Mouse (Mus musculus) monocyte, adult 2 months (primary cell): ENCODE data around the gene H1fnt.

Source experiments
- DNase-seq, 2 experiments: peaks; one replicate each; pipeline ENCODE4 v3.0.0; 2022; ENCODE audit warnings: low spot score in 2 of 2, low read depth in 1 of 2

Gene H1fnt

DNA sequence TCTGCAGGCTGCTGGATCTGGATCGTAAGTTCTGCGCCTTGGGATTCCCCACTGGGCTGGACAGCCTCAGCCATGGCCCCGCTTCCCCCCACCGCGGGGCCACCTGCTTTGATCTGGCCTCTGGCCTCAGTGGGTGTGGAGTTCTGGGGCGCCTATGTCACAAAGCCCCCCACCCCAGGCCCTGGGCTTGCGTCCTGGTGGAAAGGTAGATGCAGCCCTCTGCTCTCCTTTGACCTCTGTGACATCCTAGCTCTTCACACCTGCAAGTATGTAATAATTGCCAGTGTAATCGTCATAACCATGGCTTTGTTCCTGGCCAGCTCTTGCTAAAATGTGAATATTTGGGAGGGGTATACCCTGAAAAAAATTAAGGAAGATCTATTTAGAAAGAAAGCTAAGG is at the start of gene H1fnt:
H1fnt (minus strand) TSS at position 101 of the 400 bp plus-strand sequence.
- DNase-seq: no peak

GRCm38 (mm10) chr15:98295628-98296551 is 38.8 kb upstream of the H1fnt start, which contains the start of gene Zfp641:
Zfp641 (minus strand) TSS chr15:98296161.
- no peak for DNase-seq

DNA sequence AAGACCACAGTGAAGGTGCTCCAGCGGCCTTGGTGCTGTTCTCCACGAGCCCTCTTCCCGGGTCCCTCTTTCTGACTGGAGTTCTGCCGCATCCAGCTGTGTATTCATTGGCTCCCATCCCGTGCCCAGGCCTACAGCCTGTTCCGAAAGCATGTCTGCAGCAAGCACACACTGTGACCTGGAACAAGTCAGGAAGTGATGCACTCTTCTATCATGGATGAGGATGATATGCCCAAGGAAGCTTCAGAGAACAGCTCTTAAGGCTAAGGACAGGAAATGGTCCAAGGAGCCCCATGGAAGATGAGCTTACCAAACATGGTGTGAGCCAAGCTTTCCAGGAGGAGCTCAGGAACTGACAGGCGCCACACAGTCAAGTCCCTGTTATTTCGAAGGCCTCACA is 36.6 kb upstream of the H1fnt start:
- no peak for DNase-seq

DNA sequence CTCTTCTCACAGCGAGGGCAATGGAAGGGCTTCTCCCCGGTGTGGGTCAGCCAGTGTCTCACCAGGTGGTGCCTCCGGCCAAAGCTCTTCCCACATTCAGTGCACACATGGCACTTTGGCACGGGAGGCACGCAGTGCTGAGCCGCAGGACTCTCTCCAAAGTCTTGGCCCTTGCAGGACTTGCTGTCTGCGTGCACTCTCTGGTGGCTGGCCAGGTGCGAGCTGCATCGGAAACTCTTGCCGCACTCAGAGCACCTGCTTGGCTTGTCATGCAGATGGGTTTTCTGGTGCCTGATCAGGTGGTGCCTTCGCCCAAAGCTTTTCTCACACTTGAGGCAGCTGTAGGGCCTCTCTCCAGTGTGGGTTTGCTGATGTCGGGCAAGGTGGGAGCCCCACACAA is 31.5 kb upstream of the H1fnt start:
- no peak for DNase-seq

DNA sequence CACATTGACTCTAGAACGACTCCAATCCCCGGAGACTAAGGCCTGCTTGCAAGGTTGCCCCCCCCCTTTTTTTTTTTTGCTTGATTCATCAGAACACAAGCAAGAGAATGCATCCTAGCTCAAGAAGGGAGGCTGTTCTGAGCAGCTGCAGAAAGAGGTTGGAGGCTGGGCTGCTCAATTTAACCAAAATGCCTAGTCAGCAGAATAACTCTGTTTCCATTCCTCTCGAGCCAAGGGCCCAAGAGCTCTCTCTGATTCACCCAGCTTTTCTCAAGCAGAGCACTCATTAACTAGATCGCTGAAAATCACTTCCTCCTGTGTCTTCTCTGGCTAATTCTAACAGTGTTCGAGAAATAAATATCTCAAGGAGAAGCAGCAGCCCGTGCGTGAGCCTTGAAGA is 29.3 kb upstream of the H1fnt start:
- DNase-seq: no peak

DNA sequence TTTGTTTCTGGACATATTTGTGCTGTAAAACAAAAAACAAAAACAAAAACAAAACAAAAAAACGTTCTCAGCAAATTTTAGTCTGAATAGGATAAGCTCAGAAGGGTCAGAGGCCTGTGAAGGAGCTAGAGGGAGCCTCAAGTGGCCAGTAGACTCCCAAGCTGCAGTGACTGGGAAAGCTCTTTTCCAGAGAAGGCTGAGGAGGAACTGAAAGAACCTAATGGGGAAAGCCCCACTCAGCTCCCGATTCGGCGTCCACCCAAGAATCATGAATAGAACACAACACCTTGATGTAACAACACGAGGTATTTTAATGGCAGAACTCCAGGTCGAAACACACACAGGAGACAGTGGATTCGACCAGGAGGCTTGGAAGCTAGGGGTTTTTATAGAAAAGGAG is 683 bp upstream of the H1fnt start:
- DNase-seq: no peak

- DNase-seq: no peak
Observed at GRCm38 (mm10) chr15:98256271-98256670, 822 bp downstream of the H1fnt start.

DNA sequence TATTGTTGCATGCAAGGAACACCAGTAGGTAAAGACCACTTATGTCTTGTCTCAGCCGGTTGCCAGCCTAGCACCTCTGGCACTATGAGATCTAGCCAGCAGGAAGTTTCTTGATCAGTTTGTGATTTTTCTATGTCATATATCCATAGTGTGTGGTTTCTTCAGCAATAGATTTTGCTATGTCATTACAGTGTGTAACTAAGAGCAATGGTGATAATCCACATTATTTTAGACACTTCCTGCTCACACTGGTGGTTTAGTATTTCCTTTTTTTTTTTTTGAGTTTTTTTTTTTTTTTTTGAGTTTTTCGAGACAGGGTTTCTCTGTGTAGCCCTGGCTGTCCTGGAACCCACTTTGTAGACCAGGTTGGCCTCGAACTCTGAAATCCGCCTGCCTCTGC is 21.7 kb downstream of the H1fnt start:
- no peak for DNase-seq

- no peak for DNase-seq
Observed at GRCm38 (mm10) chr15:98234350-98234749, 22.7 kb downstream of the H1fnt start, which contains the start of gene Olfr286. Olfr286 (minus strand) TSS chr15:98234450.

- no peak for DNase-seq
Observed at GRCm38 (mm10) chr15:98226096-98226495, 31.0 kb downstream of the H1fnt start.

GRCm38 (mm10) chr15:98225610-98226009 is 31.5 kb downstream of the H1fnt start:
- DNase-seq: no peak

DNA sequence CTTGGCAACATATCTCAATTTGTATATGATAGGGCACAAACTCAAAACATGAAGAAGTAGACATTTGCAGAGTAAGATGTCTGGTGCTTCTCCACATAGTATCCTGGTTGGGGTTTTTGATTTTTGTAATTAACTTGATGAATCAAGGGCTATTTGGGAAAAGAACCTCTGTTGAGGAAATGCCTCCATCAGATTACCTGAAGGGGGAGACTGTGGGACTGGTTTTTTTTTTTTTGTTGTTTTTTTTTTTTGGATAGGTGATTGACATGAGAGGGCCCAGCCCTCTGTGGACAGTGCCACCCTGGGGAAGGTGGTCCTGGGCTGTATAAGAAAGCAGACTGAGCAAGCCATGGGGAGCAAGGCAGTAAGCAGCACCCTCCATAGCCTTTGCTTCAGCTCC is 34.7 kb downstream of the H1fnt start:
- no peak for DNase-seq

GRCm38 (mm10) chr15:98220877-98221276 is 36.2 kb downstream of the H1fnt start, which contains the start of the genes Gm44579 and Olfr287:
Gm44579 (minus strand) TSS chr15:98220977.
Olfr287 (minus strand) TSS chr15:98221056.
- DNase-seq: no peak

DNA sequence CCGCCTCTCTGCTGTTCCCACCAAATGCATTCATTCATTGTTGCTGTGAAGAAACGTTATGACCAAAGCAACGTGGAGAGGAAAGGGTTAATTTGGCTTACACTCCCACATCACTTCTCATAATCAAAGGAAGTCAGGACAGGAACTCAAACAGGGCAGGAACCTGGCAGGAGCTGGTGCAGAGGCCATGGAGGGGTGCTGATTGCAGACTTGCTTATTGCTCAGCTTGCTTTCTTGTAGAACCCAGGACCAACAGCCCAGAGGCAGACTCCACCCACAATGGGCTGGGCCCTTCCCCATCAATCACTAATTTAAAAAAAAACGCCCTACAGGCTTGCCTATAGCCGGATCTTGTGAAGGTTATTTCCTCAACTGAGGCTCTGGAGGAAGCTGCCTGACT is 43.0 kb downstream of the H1fnt start:
- DNase-seq: no peak

DNA sequence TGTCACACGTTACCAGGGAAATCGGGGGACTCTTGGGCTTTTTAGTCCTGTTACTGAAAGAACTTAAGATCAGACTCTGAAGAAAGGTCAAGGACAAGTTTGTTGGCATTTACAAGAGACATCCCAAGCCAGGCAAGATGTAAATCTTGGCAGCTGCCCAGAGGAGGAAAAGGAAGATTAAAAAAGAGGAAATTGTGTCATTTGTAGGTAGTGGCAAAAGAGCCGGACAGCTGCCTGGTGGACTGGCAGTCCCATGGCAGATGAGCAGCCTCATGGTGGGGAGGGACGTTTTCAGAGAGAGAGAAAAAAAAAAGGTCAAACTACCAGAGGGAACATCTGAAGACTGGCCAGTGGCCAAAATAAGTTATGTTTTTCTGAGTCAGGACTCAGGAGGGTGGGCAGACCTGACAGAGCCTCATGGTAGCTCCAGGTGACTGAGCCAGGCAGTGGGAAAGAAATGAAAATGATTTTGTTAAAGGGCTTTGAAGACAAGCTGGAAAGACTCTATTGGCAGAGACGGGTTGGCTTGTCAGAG is 43.7 kb downstream of the H1fnt start:
- DNase-seq: no peak

DNA sequence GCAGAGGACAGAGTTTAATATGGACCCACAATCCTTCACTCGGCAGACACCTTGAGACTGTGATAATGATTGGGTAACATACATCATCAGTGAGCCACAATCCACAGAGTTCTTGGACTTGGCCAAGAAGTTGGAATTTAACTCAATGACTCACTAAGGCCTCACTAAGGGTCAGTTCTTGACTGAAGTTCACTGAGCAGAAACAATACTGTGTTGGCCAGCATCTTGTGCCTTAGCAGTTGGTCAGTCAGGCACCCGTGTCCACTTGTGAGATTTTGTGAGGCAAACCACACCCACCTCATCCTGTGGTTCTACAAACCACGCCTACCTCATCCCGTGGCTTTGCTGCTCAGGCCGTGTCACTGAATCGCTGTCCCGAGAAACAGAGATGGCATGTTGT is 47.4 kb downstream of the H1fnt start:
- no peak for DNase-seq
